Comparison of ENCODE assay signal across 18 mouse cellular contexts in the genomic region with DNA sequence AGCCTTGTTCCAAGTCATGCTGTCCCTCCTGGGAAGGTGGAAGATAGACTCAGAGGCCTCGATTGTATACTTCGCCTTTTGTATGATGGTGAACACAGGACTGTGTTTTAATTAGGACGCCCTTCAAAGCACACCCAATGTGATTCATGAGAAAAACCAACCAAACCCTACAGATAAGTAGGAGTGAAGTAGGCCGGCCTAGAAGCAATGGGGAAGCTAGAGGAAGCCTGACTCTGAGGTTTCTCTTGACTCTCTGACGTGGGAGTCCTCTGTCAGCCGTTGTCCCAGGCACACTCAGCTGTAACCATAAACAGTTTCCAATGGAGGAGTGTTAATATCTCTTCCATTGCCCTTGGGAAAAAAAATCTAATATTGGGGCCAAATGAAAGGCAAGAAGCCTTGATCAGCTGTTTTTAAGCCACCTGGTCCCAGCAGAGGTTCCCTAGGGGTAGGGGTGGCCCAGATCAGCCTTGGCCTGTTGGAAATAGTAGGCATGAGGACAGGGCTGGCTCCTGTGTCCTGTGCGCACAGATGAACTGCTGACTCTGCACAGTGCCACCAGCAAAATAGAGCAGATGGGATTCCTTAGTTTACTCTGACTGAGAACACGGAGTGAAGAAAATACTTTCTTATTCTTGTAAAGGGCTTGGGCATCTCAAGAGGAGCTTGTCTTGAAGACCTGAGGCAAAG.
A peak's percentile ranks its signal among the peaks of the same experiment; 100 is the strongest.
DNase-seq lines count a peak whose midpoint lies in the region; ATAC-seq and TF ChIP-seq lines count a peak whose summit lies in the region.
"Had no signal": no experiment of that assay in that cellular context is flagged by ENCODE, and none has a peak within 500 bp of the region (broad histone marks: within the 10 kb centered on the region; RNA-seq: fewer than 3 reads in every experiment).

No protein-coding gene starts in this region.

- DNase-seq in adrenal gland, postnatal 10 days: peak; percentile 25
- no peak for DNase-seq in adrenal gland, postnatal 36 days
- no peak for DNase-seq in kidney, postnatal 36 days
- DNase-seq in forebrain, embryonic 11.5 days (ENCODE audit: low spot score): no peak
- DNase-seq: heart, postnatal 10 days; kidney, adult 9 months; lung, adult 2 months; right cerebral cortex, postnatal 25 days had no signal

- no peaks in the 10 kb centered on the region for H3K36me3 ChIP-seq in kidney, embryonic 16.5 days (ENCODE audit: insufficient read depth, low read length)
- H3K36me3 ChIP-seq in forebrain, embryonic 11.5 days (ENCODE audit: control insufficient read depth, insufficient read depth, low read length): no peaks in the 10 kb centered on the region
- H3K36me3 ChIP-seq in intestine, postnatal 0 days (ENCODE audit: control insufficient read depth, insufficient read depth): no peaks in the 10 kb centered on the region
- H3K36me3 ChIP-seq: embryonic facial prominence, embryonic 15.5 days; hindbrain, embryonic 12.5 days had no signal

- no peak overlapping the region for H3K4me3 ChIP-seq in kidney, embryonic 16.5 days (ENCODE audit: low read length)
- no peak overlapping the region for H3K4me3 ChIP-seq in forebrain, embryonic 11.5 days (ENCODE audit: low read depth, low read length)
- H3K4me3 ChIP-seq in intestine, postnatal 0 days (ENCODE audit: low read depth, low read length): no peak overlapping the region
- H3K4me3 ChIP-seq: embryonic facial prominence, embryonic 15.5 days; hindbrain, embryonic 12.5 days had no signal

- no peaks in the 10 kb centered on the region for H3K9me3 ChIP-seq in kidney, embryonic 16.5 days (ENCODE audit: low read length)
- H3K9me3 ChIP-seq in forebrain, embryonic 11.5 days (ENCODE audit: control insufficient read depth, low read length): no peaks in the 10 kb centered on the region
- H3K9me3 ChIP-seq in intestine, postnatal 0 days (ENCODE audit: control insufficient read depth): no peaks in the 10 kb centered on the region
- H3K9me3 ChIP-seq: embryonic facial prominence, embryonic 15.5 days; hindbrain, embryonic 12.5 days had no signal

- H3K4me2 ChIP-seq in kidney, embryonic 16.5 days (replicated peaks; ENCODE audit: low read depth, low read length): no peak overlapping the region
- no peak overlapping the region for H3K4me2 ChIP-seq in forebrain, embryonic 11.5 days (ENCODE audit: low read depth, low read length, severe bottlenecking)
- no peak overlapping the region for H3K4me2 ChIP-seq in intestine, postnatal 0 days (replicated peaks; ENCODE audit: low read depth)
- H3K4me2 ChIP-seq: embryonic facial prominence, embryonic 15.5 days; heart, embryonic 11.5 days; hindbrain, embryonic 12.5 days; liver, embryonic 11.5 days had no signal

- no peak for TF ChIP-seq CTCF in intestine, postnatal 0 days (IDR thresholded peaks at IDR 0.05; ENCODE audit: low read depth)

- peaks cover 3% of the 10 kb centered on the region; the same call in 1 of the 2 replicates for H3K4me1 ChIP-seq in kidney, embryonic 16.5 days (ENCODE audit: insufficient read depth, low read length)
- no peaks in the 10 kb centered on the region for H3K4me1 ChIP-seq in forebrain, embryonic 11.5 days (replicated peaks; ENCODE audit: control insufficient read depth, insufficient read depth, low read length)
- H3K4me1 ChIP-seq in intestine, postnatal 0 days (replicated peaks; ENCODE audit: control insufficient read depth, insufficient read depth, low read length): no peaks in the 10 kb centered on the region; the same call in none of the 2 replicates

- 80% methylated on average over 8 of the region's 8 CpGs for WGBS in kidney, embryonic 16.5 days
- WGBS in forebrain, embryonic 11.5 days: 92% methylated on average over 8 of the region's 8 CpGs
- WGBS in intestine, postnatal 0 days: 88% methylated on average over 8 of the region's 8 CpGs

- no peaks in the 10 kb centered on the region for H3K27me3 ChIP-seq in kidney, embryonic 16.5 days (ENCODE audit: insufficient read depth, low read length)
- H3K27me3 ChIP-seq in forebrain, embryonic 11.5 days (ENCODE audit: control insufficient read depth, insufficient read depth, low read length): no peaks in the 10 kb centered on the region
- H3K27me3 ChIP-seq in intestine, postnatal 0 days (replicated peaks; ENCODE audit: control insufficient read depth, insufficient read depth, low read length): no peaks in the 10 kb centered on the region
- H3K27me3 ChIP-seq: CH12.LX; embryonic facial prominence, embryonic 15.5 days; hindbrain, embryonic 12.5 days had no signal

- H3K27ac ChIP-seq in kidney, embryonic 16.5 days (ENCODE audit: low read length): no peak overlapping the region
- no peak overlapping the region for H3K27ac ChIP-seq in forebrain, embryonic 11.5 days (ENCODE audit: low read depth, low read length)
- no peak overlapping the region for H3K27ac ChIP-seq in intestine, postnatal 0 days (ENCODE audit: low read depth, low read length)
- H3K27ac ChIP-seq: embryonic facial prominence, embryonic 15.5 days; hindbrain, embryonic 12.5 days had no signal

- no peak overlapping the region for H3K9ac ChIP-seq in kidney, embryonic 16.5 days (replicated peaks; ENCODE audit: low read length)
- H3K9ac ChIP-seq in forebrain, embryonic 11.5 days (ENCODE audit: low read length): no peak overlapping the region
- H3K9ac ChIP-seq in intestine, postnatal 0 days (ENCODE audit: low read depth, low read length): no peak overlapping the region
- H3K9ac ChIP-seq: embryonic facial prominence, embryonic 15.5 days; hindbrain, embryonic 12.5 days had no signal

- 0 out of 2 replicates have a peak, but pooled peaks have one; percentile 49 for ATAC-seq in kidney, embryonic 16.5 days (ENCODE audit: low FRiP score, low TSS enrichment)
- ATAC-seq in common myeloid progenitor, adult 5-6 weeks (replicated peaks; ENCODE audit: low read depth, poor library complexity, severe bottlenecking): 0 out of 2 replicates have a peak, but pooled peaks have one; percentile 62
- ATAC-seq in megakaryocyte, adult 5-6 weeks (ENCODE audit: poor library complexity, severe bottlenecking): no peak
- no peak for ATAC-seq in forebrain, embryonic 11.5 days (replicated peaks; ENCODE audit: low FRiP score)
- no peak for ATAC-seq in intestine, postnatal 0 days
- ATAC-seq: midbrain, embryonic 16.5 days had no signal

Comparison
In these comparisons a context has a peak if more than half of its experiments do, and no peak if none do; other contexts are left out.
1. ATAC-seq: peak in kidney, embryonic 16.5 days (single experiment) and common myeloid progenitor, adult 5-6 weeks (single experiment); none in megakaryocyte, adult 5-6 weeks (single experiment), forebrain, embryonic 11.5 days (single experiment) and intestine, postnatal 0 days (single experiment).